Mouse (Mus musculus) hindbrain, embryonic 13.5 days (tissue): ENCODE measurements around the gene Rasl10a. TPM values are rescaled to one million over a fixed set of nuclear protein-coding genes. Genes with fewer than 3 reads are reported as not detected.
A peak's percentile ranks its signal among the peaks of the same experiment; 100 is the strongest.

Source experiments
- ATAC-seq: fragments of 200-750 bp; cut with Nextera tagmentation; 2 replicates; pipeline ENCODE4 v1.8.0; 2017; ENCODE audit warnings: moderate TSS enrichment; ENCODE audit not compliant: low FRiP score
- H3K27ac ChIP-seq: fragments of 300-500 bp; sonication (generic); 2 replicates; pipeline ENCODE4 v1.5.1; 2015; ENCODE audit warnings: inconsistent platforms, mild to moderate bottlenecking, moderate library complexity
- H3K27me3 ChIP-seq: fragments of 300-500 bp; sonication (generic); 2 replicates; pipeline ENCODE4 v1.6.1; 2015; ENCODE audit warnings: mild to moderate bottlenecking, inconsistent platforms
- H3K36me3 ChIP-seq: fragments of 300-500 bp; sonication (generic); 2 replicates; pipeline ENCODE4 v1.6.1; 2015; ENCODE audit warnings: mild to moderate bottlenecking, inconsistent platforms
- H3K4me1 ChIP-seq: fragments of 300-500 bp; sonication (generic); replicated peaks from 2 replicates; pipeline ENCODE4 v1.6.1; 2015; ENCODE audit warnings: inconsistent platforms
- H3K4me2 ChIP-seq: fragments of 300-500 bp; sonication (generic); 2 replicates; pipeline ENCODE4 v1.6.1; 2015; ENCODE audit warnings: inconsistent platforms, mild to moderate bottlenecking, moderate library complexity
- H3K4me3 ChIP-seq: fragments of 300-500 bp; sonication (generic); 2 replicates; pipeline ENCODE4 v1.5.1; 2015; ENCODE audit warnings: mild to moderate bottlenecking, inconsistent platforms
- H3K9ac ChIP-seq: fragments of 300-500 bp; sonication (generic); 2 replicates; pipeline ENCODE4 v1.6.1; 2015; ENCODE audit warnings: mild to moderate bottlenecking, inconsistent platforms
- H3K9me3 ChIP-seq: fragments of 300-500 bp; sonication (generic); 2 replicates; pipeline ENCODE4 v1.6.1; 2016; ENCODE audit warnings: inconsistent platforms
- WGBS: fragments of 180-500 bp; shearing (Covaris S2); methylation state at CpG from one replicate; pipeline ENCODE4 v1.1.7; 2015; 5-methylcytosine and 5-hydroxymethylcytosine counted together
- polyA plus RNA-seq: library from polyadenylated mRNA; unstranded; fragments of >200 nt; fragmentation: Nextera tagmentation; extraction: Ambion mirVana; gene quantifications from 2 replicates; pipeline ENCODE4 v1.2.1, GENCODE M21; 2015

The Rasl10a gene
- polyA plus RNA-seq, 1 experiment from 2014 or later: 0.84 TPM

GRCm38 (mm10) chr11:5055945-5056938 is 1.7 kb upstream of the Rasl10a start:
- no peak for ATAC-seq
- peaks cover 37% of the 10 kb centered on the region for H3K4me1 ChIP-seq
- H3K27ac ChIP-seq: no peak overlapping the region
- peaks cover 65% of the 10 kb centered on the region for H3K27me3 ChIP-seq
- no peak overlapping the region for H3K4me2 ChIP-seq
- H3K9me3 ChIP-seq: no peaks in the 10 kb centered on the region
- peaks cover 7% of the 10 kb centered on the region for H3K36me3 ChIP-seq
- H3K9ac ChIP-seq: no peak overlapping the region
- WGBS: 31% methylated on average over 23 of the region's 23 CpGs
- H3K4me3 ChIP-seq: no peak overlapping the region

- 56% methylated on average over 8 of the region's 8 CpGs for WGBS
- Histone ChIP-seq H3K9me3 (no peaks in the 10 kb centered on the region), H3K4me3 (no peak overlapping the region), H3K27me3 (peaks cover 73% of the 10 kb centered on the region), H3K4me1 (peaks cover 45% of the 10 kb centered on the region), H3K9ac (no peak overlapping the region), H3K36me3 (peaks cover 7% of the 10 kb centered on the region), H3K4me2 (no peak overlapping the region; the same call in 1 of the 2 replicates), H3K27ac (no peak overlapping the region)
- ATAC-seq: no peak
These were observed 864 bp upstream of the Rasl10a start for GRCm38 (mm10) chr11:5057064-5057463.

- Histone ChIP-seq H3K4me2 (peak overlapping the region; percentile 79), H3K4me3 (peak overlapping the region; percentile 49), H3K36me3 (peaks cover 7% of the 10 kb centered on the region), H3K9ac (peak overlapping the region; percentile 74), H3K4me1 (peaks cover 49% of the 10 kb centered on the region), H3K9me3 (no peaks in the 10 kb centered on the region), H3K27me3 (peaks cover 77% of the 10 kb centered on the region), H3K27ac (no peak overlapping the region)
- ATAC-seq: no peak
- WGBS: 11% methylated on average over 8 of the region's 8 CpGs
These were observed 430 bp upstream of the Rasl10a start for GRCm38 (mm10) chr11:5057541-5057855.

- Histone ChIP-seq H3K4me2 (no peak overlapping the region), H3K4me1 (peaks cover 62% of the 10 kb centered on the region), H3K27me3 (peaks cover 90% of the 10 kb centered on the region), H3K27ac (no peak overlapping the region), H3K36me3 (peaks cover 7% of the 10 kb centered on the region), H3K4me3 (no peak overlapping the region), H3K9ac (no peak overlapping the region), H3K9me3 (no peaks in the 10 kb centered on the region)
- 32% methylated on average over 9 of the region's 9 CpGs for WGBS
- ATAC-seq: no peak
These were observed 855 bp downstream of the Rasl10a start for GRCm38 (mm10) chr11:5058783-5059182.

GRCm38 (mm10) chr11:5059230-5059629 is 1.3 kb downstream of the Rasl10a start:
- peaks cover 66% of the 10 kb centered on the region for H3K4me1 ChIP-seq
- no peak overlapping the region for H3K27ac ChIP-seq
- H3K9me3 ChIP-seq: no peaks in the 10 kb centered on the region
- peaks cover 95% of the 10 kb centered on the region for H3K27me3 ChIP-seq
- H3K36me3 ChIP-seq: peaks cover 7% of the 10 kb centered on the region
- ATAC-seq: no peak
- no peak overlapping the region for H3K9ac ChIP-seq
- no peak overlapping the region for H3K4me3 ChIP-seq
- H3K4me2 ChIP-seq: no peak overlapping the region
- 29% methylated on average over 14 of the region's 14 CpGs for WGBS

GRCm38 (mm10) chr11:5059704-5060156 is 1.8 kb downstream of the Rasl10a start:
- Histone ChIP-seq H3K4me2 (no peak overlapping the region), H3K27me3 (peaks cover 99% of the 10 kb centered on the region), H3K36me3 (peaks cover 7% of the 10 kb centered on the region), H3K9ac (no peak overlapping the region), H3K9me3 (no peaks in the 10 kb centered on the region), H3K27ac (no peak overlapping the region), H3K4me3 (0 out of 2 replicates have a peak overlapping the region, but pooled peaks have one; percentile 8), H3K4me1 (peaks cover 71% of the 10 kb centered on the region)
- no peak for ATAC-seq
- WGBS: 10% methylated on average over 27 of the region's 27 CpGs

GRCm38 (mm10) chr11:5060756-5061412 is 3.0 kb downstream of the Rasl10a start:
- H3K9me3 ChIP-seq: no peaks in the 10 kb centered on the region
- peak overlapping the region; percentile 58 for H3K9ac ChIP-seq
- peak overlapping the region; percentile 72 for H3K4me3 ChIP-seq
- peaks cover 89% of the 10 kb centered on the region for H3K27me3 ChIP-seq
- H3K4me2 ChIP-seq: peak overlapping the region; percentile 63
- 47% methylated on average over 28 of the region's 28 CpGs for WGBS
- H3K36me3 ChIP-seq: peaks cover 7% of the 10 kb centered on the region
- ATAC-seq: no peak
- H3K4me1 ChIP-seq: peaks cover 70% of the 10 kb centered on the region
- H3K27ac ChIP-seq: no peak overlapping the region

GRCm38 (mm10) chr11:5061413-5062139 is 3.6 kb downstream of the Rasl10a start:
- no peaks in the 10 kb centered on the region for H3K9me3 ChIP-seq
- H3K4me3 ChIP-seq: peak overlapping the region; percentile 72
- peaks cover 7% of the 10 kb centered on the region for H3K36me3 ChIP-seq
- ATAC-seq: no peak
- WGBS: 1% methylated on average over 62 of the region's 62 CpGs
- peaks cover 64% of the 10 kb centered on the region for H3K4me1 ChIP-seq
- H3K4me2 ChIP-seq: peak overlapping the region; percentile 63
- peak overlapping the region; percentile 58 for H3K9ac ChIP-seq
- peaks cover 82% of the 10 kb centered on the region for H3K27me3 ChIP-seq
- H3K27ac ChIP-seq: no peak overlapping the region

- peaks cover 7% of the 10 kb centered on the region for H3K36me3 ChIP-seq
- no peak for ATAC-seq
- peak overlapping the region; percentile 72 for H3K4me3 ChIP-seq
- no peak overlapping the region for H3K27ac ChIP-seq
- H3K4me1 ChIP-seq: peaks cover 57% of the 10 kb centered on the region
- 17% methylated on average over 13 of the region's 13 CpGs for WGBS
- peaks cover 75% of the 10 kb centered on the region for H3K27me3 ChIP-seq
- peak overlapping the region; percentile 63 for H3K4me2 ChIP-seq
- H3K9ac ChIP-seq: peak overlapping the region; percentile 58; the same call in 1 of the 2 replicates
- no peaks in the 10 kb centered on the region for H3K9me3 ChIP-seq
These were observed 4.4 kb downstream of the Rasl10a start for GRCm38 (mm10) chr11:5062326-5062725.

GRCm38 (mm10) chr11:5062860-5063505 is 5.1 kb downstream of the Rasl10a start:
- Histone ChIP-seq H3K9ac (peak overlapping the region; percentile 43; the same call in 1 of the 2 replicates), H3K27me3 (peaks cover 68% of the 10 kb centered on the region), H3K4me3 (peak overlapping the region; percentile 72; the same call in 1 of the 2 replicates), H3K9me3 (no peaks in the 10 kb centered on the region), H3K36me3 (peaks cover 12% of the 10 kb centered on the region), H3K4me2 (peak overlapping the region; percentile 91), H3K27ac (no peak overlapping the region), H3K4me1 (peaks cover 52% of the 10 kb centered on the region)
- no peak for ATAC-seq
- WGBS: 60% methylated on average over 13 of the region's 13 CpGs

- no peak for ATAC-seq
- H3K4me3 ChIP-seq: peak overlapping the region; percentile 72
- H3K4me2 ChIP-seq: peak overlapping the region; percentile 91
- H3K27me3 ChIP-seq: peaks cover 62% of the 10 kb centered on the region
- H3K9me3 ChIP-seq: no peaks in the 10 kb centered on the region
- H3K27ac ChIP-seq: no peak overlapping the region
- peaks cover 19% of the 10 kb centered on the region for H3K36me3 ChIP-seq
- WGBS: 55% methylated on average over 31 of the region's 31 CpGs
- peak overlapping the region; percentile 87 for H3K9ac ChIP-seq
- H3K4me1 ChIP-seq: peaks cover 47% of the 10 kb centered on the region
These were observed 5.8 kb downstream of the Rasl10a start for GRCm38 (mm10) chr11:5063561-5064281.
